Mouse (Mus musculus) liver, adult 2 months (tissue): ENCODE measurements at regions not wholly inside any gene's neighbourhood (a gene's known extent, or its start where the extent isn't known, plus 50 kb on each side); places are given as distances from the start of the nearest gene placed in this dataset.

ENCODE experiments used
- CTCF ChIP-seq: fragments of 200-500 bp; IDR thresholded peaks from 2 replicates; pipeline ENCODE4 v1.5.1; 2011; ENCODE audit warnings: low read depth, low read length, control low read depth
- POLR2A ChIP-seq: fragments of 200-500 bp; IDR thresholded peaks from 2 replicates; pipeline ENCODE4 v1.6.1; 2011; ENCODE audit warnings: low read length, control low read depth; ENCODE audit not compliant: insufficient read depth; ENCODE audit errors: extremely low read depth

- TF ChIP-seq CTCF (0 out of 2 replicates have a peak, but pooled peaks have one; percentile 4), POLR2A (0 out of 2 replicates have a peak, but pooled peaks have one; percentile 36)
These were observed 154.9 kb upstream of the Klf14 start for GRCm38 (mm10) chr6:31113558-31114326.
